Mouse (Mus musculus) liver (tissue): ENCODE results near the gene Fpr-rs4.
"Not testable (repeated sequence)": the region's sequence is repeated elsewhere in the genome, so short reads cannot be mapped to it uniquely, and the experiment has no call there.

Source experiments
- DNase-seq: peaks from one replicate; pipeline ENCODE4 v3.0.0-alpha.2; 2020; ENCODE audit warnings: mixed read lengths

The Fpr-rs4 gene

GRCm38 (mm10) chr17:18021433-18021832, at the start of gene Fpr-rs4:
Fpr-rs4 (plus strand) TSS chr17:18021733.
- DNase-seq = no peak

DNA sequence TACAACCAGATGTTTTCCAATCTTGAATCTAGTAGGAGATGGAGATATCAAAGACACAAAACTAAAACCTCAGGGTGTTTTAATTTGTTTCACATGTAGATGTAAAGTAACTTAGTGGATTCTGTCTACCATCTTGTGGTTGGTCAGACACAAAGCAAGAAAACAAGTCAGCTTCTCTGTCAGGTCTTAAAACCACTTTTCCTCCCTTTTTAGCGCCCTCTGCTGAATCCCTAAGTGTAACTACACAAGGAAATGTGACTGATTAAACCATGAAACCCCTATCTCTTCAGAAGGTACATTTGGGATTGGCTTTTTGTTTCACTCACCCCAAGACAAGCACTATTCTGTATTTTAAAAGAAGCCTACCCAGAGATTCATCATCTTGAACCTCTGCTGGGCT, 48.1 kb upstream of the Fpr-rs4 start:
- no peak for DNase-seq

GRCm38 (mm10) chr17:17981232-17981631, 40.3 kb upstream of the Fpr-rs4 start:
- not testable (repeated sequence) for DNase-seq

GRCm38 (mm10) chr17:18004752-18005151, 16.8 kb upstream of the Fpr-rs4 start:
- DNase-seq = no peak

- DNase-seq = no peak
These were observed 27.6 kb downstream of the Fpr-rs4 start, which contains the start of gene Vmn2r124 for GRCm38 (mm10) chr17:18049124-18049523. Vmn2r124 (plus strand) TSS chr17:18049424.
